Mouse (Mus musculus) heart, adult 2 months (tissue): Measurements from ENCODE around the gene Ifi44.

Source experiments
- CTCF ChIP-seq: fragments of 200-600 bp; IDR thresholded peaks from 2 replicates; pipeline ENCODE4 v1.8.1; 2022; ENCODE audit warnings: antibody characterized with exemption, mild to moderate bottlenecking, moderate library complexity
- POLR2A ChIP-seq: fragments of 200-500 bp; IDR thresholded peaks from 2 replicates; pipeline ENCODE4 v1.6.1; 2011; ENCODE audit warnings: mild to moderate bottlenecking, low read depth, low read length, control low read depth; ENCODE audit not compliant: insufficient read depth

GRCm38 (mm10) chr3:151716246-151716645 lies 33.5 kb downstream of the Ifi44 start:
- TF ChIP-seq CTCF (peak; percentile 84), POLR2A (no peak)
